Mouse (Mus musculus) cortical plate, adult 2 months (tissue): ENCODE measurements at regions not wholly inside any gene's neighbourhood (a gene's known extent, or its start where the extent isn't known, plus 50 kb on each side); places are given as distances from the start of the nearest gene placed in this dataset.

Source experiments
- CTCF ChIP-seq: fragments of 200-500 bp; IDR thresholded peaks from 2 replicates; pipeline ENCODE4 v1.5.1; 2011; ENCODE audit warnings: mild to moderate bottlenecking, control low read depth, low read length; ENCODE audit not compliant: insufficient read depth; ENCODE audit errors: extremely low read depth
- POLR2A ChIP-seq: fragments of 200-500 bp; IDR thresholded peaks from 2 replicates; pipeline ENCODE4 v1.6.1; 2011; ENCODE audit warnings: mild to moderate bottlenecking, low read length, control low read depth; ENCODE audit not compliant: insufficient read depth; ENCODE audit errors: extremely low read depth

DNA sequence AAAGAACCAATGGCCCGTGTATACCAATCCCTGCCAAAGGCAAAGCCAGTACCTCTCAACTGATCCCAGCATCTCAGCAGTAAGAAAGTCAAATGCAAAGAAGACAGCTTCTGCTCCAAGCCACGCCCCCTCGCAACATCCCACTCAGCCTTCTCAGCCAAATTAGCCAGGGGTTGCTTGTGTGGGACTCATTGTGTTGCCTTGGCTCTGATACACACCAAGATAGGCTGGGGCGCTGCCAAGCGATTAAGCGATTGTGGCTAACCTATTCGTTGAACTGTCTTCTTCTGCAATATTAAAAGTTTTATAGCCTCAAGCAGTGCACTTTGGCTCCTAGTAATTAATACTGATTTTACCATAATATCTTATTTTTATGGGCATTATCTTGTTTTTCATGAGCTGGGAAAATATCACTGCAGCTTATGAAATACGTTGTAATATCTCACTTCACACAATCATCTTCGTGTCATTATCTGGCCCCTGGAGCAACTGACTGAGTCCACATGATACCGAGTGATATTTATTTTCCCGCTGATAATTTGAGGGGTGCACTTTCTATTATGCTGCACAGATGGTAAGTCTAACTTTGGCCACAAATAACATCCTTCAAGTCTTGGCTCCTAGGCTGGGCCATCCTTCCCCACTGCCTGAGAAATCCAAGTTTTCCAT lies 129.3 kb downstream of the Gm4791 start:
- TF ChIP-seq CTCF (no peak), POLR2A (no peak)
